Mouse (Mus musculus) bone marrow macrophage, adult 2 months (primary cell): ENCODE measurements around the gene Mob3b.

ENCODE experiments used
- CTCF ChIP-seq: IDR thresholded peaks from 2 replicates; pipeline ENCODE4 v1.5.1; 2012; ENCODE audit warnings: low read depth, mild to moderate bottlenecking, low read length, moderate library complexity
- POLR2A ChIP-seq: IDR thresholded peaks from 2 replicates; pipeline ENCODE4 v1.6.1; 2012; ENCODE audit warnings: mild to moderate bottlenecking, low read depth, low read length, borderline replicate concordance

GRCm38 (mm10) chr4:35080285-35080684 is 77.0 kb downstream of the Mob3b start:
- TF ChIP-seq CTCF (no peak), POLR2A (no peak)
